Mouse (Mus musculus) neural tube, embryonic 12.5 days (tissue): ENCODE data around the gene 4930432M17Rik. TPM values are rescaled to one million over a fixed set of nuclear protein-coding genes. Genes with fewer than 3 reads are reported as not detected.
A peak's percentile ranks its signal among the peaks of the same experiment; 100 is the strongest.

Experiments
- ATAC-seq: fragments of 200-750 bp; cut with Nextera tagmentation; 2 replicates; pipeline ENCODE4 v1.8.0; 2017; ENCODE audit warnings: low read depth, mild to moderate bottlenecking, moderate TSS enrichment, moderate library complexity; ENCODE audit not compliant: low FRiP score
- H3K27ac ChIP-seq: fragments of 300-500 bp; sonication (generic); 2 replicates; pipeline ENCODE4 v1.5.1; 2016
- H3K27me3 ChIP-seq: fragments of 300-500 bp; sonication (generic); replicated peaks from 2 replicates; pipeline ENCODE4 v1.6.1; 2016; ENCODE audit warnings: mild to moderate bottlenecking
- H3K36me3 ChIP-seq: fragments of 300-500 bp; sonication (generic); 2 replicates; pipeline ENCODE4 v1.6.1; 2016; ENCODE audit warnings: mild to moderate bottlenecking
- H3K4me1 ChIP-seq: fragments of 300-500 bp; sonication (generic); 2 replicates; pipeline ENCODE4 v1.6.1; 2016
- H3K4me2 ChIP-seq: fragments of 300-500 bp; sonication (generic); replicated peaks from 2 replicates; pipeline ENCODE4 v1.6.1; 2016; ENCODE audit warnings: mild to moderate bottlenecking
- H3K4me3 ChIP-seq: fragments of 300-500 bp; sonication (generic); 2 replicates; pipeline ENCODE4 v1.5.1; 2016
- H3K9ac ChIP-seq: fragments of 300-500 bp; sonication (generic); 2 replicates; pipeline ENCODE4 v1.6.1; 2016; ENCODE audit warnings: mild to moderate bottlenecking
- H3K9me3 ChIP-seq: fragments of 300-500 bp; sonication (generic); 2 replicates; pipeline ENCODE4 v1.6.1; 2016; ENCODE audit warnings: mild to moderate bottlenecking
- WGBS: fragments of 180-500 bp; shearing (Covaris S2); methylation state at CpG from one replicate; pipeline ENCODE4 v1.1.7; 2016; 5-methylcytosine and 5-hydroxymethylcytosine counted together
- polyA plus RNA-seq: library from polyadenylated mRNA; unstranded; fragments of >200 nt; fragmentation: Nextera tagmentation; extraction: Ambion mirVana; gene quantifications from 2 replicates; pipeline ENCODE4 v1.2.1, GENCODE M21; 2016

Gene 4930432M17Rik
- polyA plus RNA-seq, 1 experiment from 2014 or later, result not detected

DNA sequence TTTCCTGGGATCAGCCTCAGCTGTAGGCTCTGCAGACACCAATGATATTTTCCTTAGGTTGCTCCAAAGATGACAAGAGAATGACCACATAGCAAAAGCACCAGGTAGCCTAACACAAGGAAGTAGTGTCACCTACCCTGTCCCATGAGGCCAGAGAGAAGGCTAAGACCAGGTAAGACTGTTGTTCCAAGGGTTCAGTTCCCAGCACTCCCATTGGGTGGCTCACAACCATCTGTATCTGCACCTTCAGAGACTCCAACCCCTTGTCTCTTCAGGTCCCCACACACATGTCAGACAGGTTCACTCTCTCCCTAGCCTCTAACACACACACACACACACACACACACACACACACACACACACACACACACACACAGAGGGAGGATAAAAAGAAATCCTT lies 44.8 kb downstream of the 4930432M17Rik start:
- Histone ChIP-seq H3K27ac (no peak overlapping the region), H3K36me3 (no peaks in the 10 kb centered on the region), H3K4me3 (no peak overlapping the region), H3K9ac (no peak overlapping the region), H3K27me3 (no peaks in the 10 kb centered on the region), H3K4me1 (no peaks in the 10 kb centered on the region), H3K9me3 (no peaks in the 10 kb centered on the region), H3K4me2 (no peak overlapping the region)
- no peak for ATAC-seq

DNA sequence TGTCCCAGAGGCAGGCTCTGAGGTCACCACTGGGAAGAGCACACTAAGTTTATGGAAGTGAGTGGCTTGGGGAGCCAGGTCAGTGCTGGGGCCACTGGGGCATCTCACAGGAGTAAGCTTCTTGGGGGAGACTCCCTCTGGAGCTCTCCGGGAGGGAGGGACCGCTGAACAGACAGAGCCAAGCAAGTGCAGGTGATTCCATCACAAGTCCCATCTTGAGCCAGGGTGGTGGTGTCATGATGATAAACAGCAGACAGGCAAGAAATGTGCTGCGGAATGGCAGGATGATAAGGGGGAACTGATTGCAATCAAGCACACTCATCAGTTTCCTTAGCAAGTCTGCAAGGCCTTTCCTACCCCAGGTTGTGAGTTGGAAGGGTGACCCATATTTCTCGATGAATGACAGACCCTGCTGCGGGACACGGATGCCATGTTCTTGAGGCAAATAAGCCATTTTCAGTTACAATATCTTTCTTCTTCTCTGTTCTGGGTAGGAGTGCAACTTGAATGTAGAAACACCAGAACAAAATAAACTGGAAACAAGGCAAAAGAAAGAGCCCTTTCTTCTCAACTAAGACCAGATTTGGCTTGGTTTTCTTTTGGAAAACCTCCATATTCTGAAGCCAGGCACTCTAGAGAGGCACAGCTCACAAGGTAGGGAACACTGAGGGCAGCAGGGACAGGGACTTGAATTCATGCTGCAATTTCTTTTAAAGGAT lies 45.3 kb downstream of the 4930432M17Rik start:
- ATAC-seq, result no peak
- Histone ChIP-seq H3K9ac (no peak overlapping the region), H3K27ac (no peak overlapping the region), H3K4me1 (no peaks in the 10 kb centered on the region), H3K4me2 (no peak overlapping the region), H3K36me3 (no peaks in the 10 kb centered on the region), H3K27me3 (no peaks in the 10 kb centered on the region), H3K4me3 (no peak overlapping the region), H3K9me3 (no peaks in the 10 kb centered on the region)
- WGBS, result 86% methylated on average over 6 of the region's 6 CpGs

DNA sequence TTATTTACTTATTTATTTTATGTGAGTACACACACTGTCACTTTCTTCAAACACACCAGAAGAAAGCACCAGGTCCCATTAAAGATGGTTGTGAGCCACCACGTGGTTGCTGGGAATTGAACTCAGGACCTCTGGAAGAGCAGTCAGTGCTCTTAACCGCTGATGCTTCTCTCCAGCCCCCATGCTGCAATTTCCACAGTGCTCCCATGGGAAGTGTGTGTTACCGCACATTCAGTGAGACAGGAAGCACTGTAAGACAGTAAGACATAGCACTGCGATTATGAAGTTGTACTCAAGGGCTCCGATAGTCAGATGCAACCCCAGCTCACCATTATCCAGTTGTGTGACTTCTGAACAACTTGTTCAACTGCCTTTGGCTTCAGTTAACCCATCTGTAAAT lies 45.9 kb downstream of the 4930432M17Rik start:
- Histone ChIP-seq H3K9ac (no peak overlapping the region), H3K36me3 (no peaks in the 10 kb centered on the region), H3K4me3 (no peak overlapping the region), H3K4me2 (no peak overlapping the region), H3K27ac (no peak overlapping the region), H3K4me1 (peaks cover 5% of the 10 kb centered on the region), H3K27me3 (no peaks in the 10 kb centered on the region), H3K9me3 (no peaks in the 10 kb centered on the region)
- 88% methylated on average over 5 of the region's 5 CpGs for WGBS
- no peak for ATAC-seq

DNA sequence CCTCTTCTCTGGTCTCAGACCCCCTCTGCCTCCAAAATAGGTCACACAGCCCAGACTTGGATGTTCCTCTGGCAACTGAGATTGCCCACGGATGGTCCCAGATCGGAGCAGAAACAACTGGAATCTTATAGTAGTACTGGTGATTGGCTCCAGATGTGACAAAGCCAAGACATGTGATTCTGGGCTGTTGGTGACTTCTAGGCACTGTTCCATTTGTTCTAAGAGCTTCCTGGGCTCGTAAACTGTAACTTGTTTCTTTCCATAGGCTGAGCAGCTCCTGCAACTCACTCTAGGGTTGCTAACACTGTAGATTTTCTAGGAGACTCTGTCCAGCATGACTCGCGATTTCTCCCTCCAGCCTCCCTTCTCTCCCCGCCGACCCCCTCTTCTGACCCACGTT lies 48.1 kb downstream of the 4930432M17Rik start:
- Histone ChIP-seq H3K9me3 (no peaks in the 10 kb centered on the region), H3K4me3 (no peak overlapping the region), H3K27ac (no peak overlapping the region), H3K4me2 (no peak overlapping the region), H3K9ac (no peak overlapping the region), H3K27me3 (no peaks in the 10 kb centered on the region; the same call in 1 of the 2 replicates), H3K36me3 (no peaks in the 10 kb centered on the region), H3K4me1 (peaks cover 11% of the 10 kb centered on the region)
- no peak for ATAC-seq
- 80% methylated on average over 8 of the region's 8 CpGs for WGBS

DNA sequence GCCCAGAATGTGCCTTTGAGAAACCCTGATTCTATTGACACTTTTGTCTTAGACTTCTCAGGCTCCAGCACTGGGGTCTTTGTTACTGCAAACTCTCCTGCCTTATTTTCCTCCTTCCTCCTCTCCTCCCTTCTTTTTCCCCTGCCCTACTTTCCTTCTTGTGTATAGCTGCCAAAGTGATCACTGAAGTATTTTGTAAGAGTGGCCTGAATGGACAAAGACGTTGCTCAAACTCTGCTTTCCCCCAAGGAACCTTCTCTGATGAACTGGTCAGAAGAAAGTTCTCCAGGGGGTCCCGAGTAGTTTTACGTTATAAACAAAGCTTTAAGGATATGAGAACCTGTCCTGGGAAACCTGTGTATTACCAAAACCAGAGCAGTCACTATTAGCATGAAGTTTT lies 49.1 kb downstream of the 4930432M17Rik start:
- Histone ChIP-seq H3K4me3 (no peak overlapping the region), H3K9me3 (no peaks in the 10 kb centered on the region), H3K36me3 (no peaks in the 10 kb centered on the region), H3K27ac (no peak overlapping the region), H3K9ac (no peak overlapping the region), H3K4me1 (peaks cover 21% of the 10 kb centered on the region), H3K27me3 (peaks cover 3% of the 10 kb centered on the region; the same call in 1 of the 2 replicates), H3K4me2 (no peak overlapping the region)
- 79% methylated on average over 3 of the region's 3 CpGs for WGBS
- ATAC-seq, result no peak

DNA sequence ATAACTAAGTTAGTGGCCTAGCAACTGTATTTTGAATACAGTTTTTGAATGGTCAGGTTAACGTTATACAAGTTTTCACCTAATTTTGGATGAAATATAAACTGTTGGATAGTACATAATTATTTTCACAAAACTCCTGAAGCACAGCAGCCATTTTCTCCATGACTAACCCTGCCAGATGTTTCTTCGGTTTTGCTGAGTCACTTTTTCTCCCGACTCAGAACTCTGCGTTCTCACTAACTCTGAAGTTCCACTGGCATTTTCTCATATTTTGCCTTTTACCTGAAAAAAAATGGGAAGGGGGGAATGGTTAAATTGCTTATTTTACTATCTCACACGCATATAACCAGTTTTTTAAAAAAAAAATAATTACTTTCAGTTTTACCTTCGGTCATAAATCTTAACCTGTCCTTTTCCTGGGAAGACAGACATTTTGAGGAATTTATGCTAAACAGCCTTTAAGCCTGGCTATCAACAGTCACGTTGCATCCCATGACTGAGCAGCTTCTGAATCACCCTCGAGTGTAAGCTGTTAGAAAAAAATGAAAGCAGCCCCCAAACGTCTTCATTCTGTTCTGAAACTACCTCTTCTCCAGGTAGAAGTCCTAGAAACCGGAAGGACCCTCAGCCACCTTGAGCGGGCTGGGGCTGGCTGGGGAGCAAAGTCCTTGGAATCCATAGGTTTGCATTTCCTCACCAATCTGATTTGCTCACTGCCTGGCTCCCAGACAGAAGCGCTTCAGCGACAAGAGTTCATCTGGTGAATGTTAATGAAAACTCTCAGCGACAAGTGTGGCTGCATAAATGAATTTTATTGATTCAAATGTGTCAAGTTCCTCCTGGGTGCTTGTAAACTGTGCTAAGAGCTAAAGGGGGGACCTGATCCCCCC lies 50.5 kb downstream of the 4930432M17Rik start:
- Histone ChIP-seq H3K4me1 (peaks cover 22% of the 10 kb centered on the region), H3K36me3 (no peaks in the 10 kb centered on the region), H3K4me3 (no peak overlapping the region), H3K4me2 (peak overlapping the region; percentile 30; the same call in 1 of the 2 replicates), H3K27me3 (peaks cover 3% of the 10 kb centered on the region; the same call in 1 of the 2 replicates), H3K27ac (no peak overlapping the region), H3K9me3 (no peaks in the 10 kb centered on the region), H3K9ac (no peak overlapping the region)
- no peak for ATAC-seq
- WGBS, result 44% methylated on average over 14 of the region's 14 CpGs

DNA sequence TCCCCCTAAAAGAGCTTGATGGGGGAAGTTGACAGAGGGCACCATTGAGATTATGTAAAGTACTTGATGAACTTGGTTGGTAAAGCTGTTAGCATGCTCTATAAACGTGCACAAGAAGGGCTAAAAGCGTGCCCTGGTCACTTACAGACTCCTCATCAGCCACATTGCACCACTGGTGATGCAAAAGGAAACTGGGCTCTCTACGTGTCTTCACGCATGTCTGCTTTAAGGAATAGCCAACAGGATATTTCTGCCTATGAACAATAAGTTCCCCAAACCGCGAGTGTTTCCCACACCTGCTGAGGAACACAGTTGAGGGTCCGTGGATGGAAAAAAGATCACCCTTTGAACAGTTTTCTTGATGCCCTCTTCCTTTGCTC lies 51.1 kb downstream of the 4930432M17Rik start:
- Histone ChIP-seq H3K27me3 (peaks cover 3% of the 10 kb centered on the region; the same call in 1 of the 2 replicates), H3K4me2 (0 out of 2 replicates have a peak overlapping the region, but pooled peaks have one; percentile 30), H3K36me3 (no peaks in the 10 kb centered on the region), H3K9me3 (no peaks in the 10 kb centered on the region), H3K27ac (no peak overlapping the region), H3K9ac (no peak overlapping the region), H3K4me3 (no peak overlapping the region), H3K4me1 (peaks cover 22% of the 10 kb centered on the region)
- 54% methylated on average over 7 of the region's 7 CpGs for WGBS
- no peak for ATAC-seq

DNA sequence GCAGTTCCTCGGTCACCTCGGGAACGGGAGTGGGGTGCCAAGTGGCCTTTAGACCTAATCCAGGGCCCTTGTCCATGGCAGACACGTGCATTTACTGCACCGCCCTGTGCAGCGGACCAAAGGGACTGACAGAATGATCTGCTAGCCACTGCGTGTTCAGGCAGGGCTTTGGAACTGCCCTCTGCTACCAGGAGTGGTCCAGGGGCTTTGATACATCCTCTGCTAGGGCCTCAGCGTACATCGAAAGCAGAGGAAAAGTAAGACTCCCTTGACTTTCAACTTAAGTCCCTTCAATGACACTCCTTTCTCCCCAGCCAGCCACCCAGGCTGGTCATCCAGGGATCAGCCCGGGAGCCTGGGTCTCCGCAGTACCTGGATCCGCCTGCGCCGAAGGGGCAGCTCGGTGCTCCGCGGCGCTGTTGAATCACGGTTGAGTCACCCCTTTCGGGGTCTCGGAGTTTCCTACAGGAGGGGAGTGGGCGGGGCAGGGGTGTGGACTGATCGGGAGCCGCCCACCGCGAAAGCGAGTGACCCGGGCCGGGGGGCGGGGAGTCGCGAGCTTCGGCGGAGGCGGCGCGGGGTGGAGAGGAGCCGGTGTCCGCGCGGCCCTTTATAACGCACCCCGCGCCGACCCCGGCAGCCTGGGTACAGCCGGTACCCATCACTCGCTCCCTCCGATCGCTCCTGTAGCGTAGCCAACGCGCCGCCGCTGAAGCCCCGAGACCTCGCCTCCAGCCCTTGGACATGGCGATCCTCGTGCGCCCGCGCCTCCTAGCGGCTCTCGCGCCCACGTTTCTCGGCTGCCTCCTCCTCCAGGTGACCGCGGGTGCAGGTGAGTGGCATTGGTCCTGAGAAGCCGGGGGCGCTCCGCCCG lies 52.6 kb downstream of the 4930432M17Rik start, which contains the start of gene F3:
Gene F3, plus strand, starts transcription at position 567 of the 874 bp plus-strand sequence.
- H3K4me1 ChIP-seq, result peaks cover 22% of the 10 kb centered on the region
- peak; percentile 92 for ATAC-seq
- no peaks in the 10 kb centered on the region for H3K9me3 ChIP-seq
- WGBS, result under 1% methylated on average over 73 of the region's 73 CpGs
- H3K36me3 ChIP-seq, result no peaks in the 10 kb centered on the region
- H3K27me3 ChIP-seq, result peaks cover 3% of the 10 kb centered on the region; the same call in 1 of the 2 replicates
- peak within 1 kb of the TSS; percentile 86 for H3K4me2 ChIP-seq
- H3K4me3 ChIP-seq, result peak within 1 kb of the TSS; percentile 56
- H3K27ac ChIP-seq, result no peak within 1 kb of the TSS
- peak within 1 kb of the TSS; percentile 67 for H3K9ac ChIP-seq

DNA sequence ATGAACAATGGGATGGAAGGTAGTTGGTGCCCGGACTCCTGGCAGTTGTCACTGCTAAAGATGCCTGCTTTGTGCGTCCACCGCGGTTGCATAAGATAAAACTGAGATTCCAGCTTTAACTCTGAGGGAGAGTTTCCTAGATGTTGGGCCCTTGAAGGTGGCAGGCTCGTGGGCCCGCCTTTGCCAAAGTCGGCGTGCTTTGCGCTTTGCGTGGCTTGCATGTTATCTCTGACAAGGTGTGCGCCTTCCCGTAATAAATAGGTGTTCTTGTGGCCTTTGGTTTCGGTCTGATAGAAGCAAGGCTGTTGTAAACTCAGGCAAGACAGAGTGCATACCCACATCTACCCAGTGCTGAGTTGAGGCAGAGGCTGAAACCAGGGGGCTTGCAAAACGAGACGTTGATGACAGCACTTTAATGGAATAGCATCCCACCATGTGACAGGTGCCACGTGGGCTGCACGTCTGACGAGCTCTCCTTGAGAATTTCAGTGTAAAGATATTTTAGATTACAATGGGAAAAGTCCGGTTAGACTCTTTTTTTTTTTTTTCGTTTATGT lies 53.5 kb downstream of the 4930432M17Rik start:
- no peaks in the 10 kb centered on the region for H3K9me3 ChIP-seq
- no peaks in the 10 kb centered on the region for H3K36me3 ChIP-seq
- H3K27me3 ChIP-seq, result peaks cover 3% of the 10 kb centered on the region; the same call in 1 of the 2 replicates
- H3K4me3 ChIP-seq, result peak overlapping the region; percentile 56
- no peak; the same call in 1 of the 2 replicates for ATAC-seq
- H3K4me1 ChIP-seq, result peaks cover 22% of the 10 kb centered on the region
- H3K9ac ChIP-seq, result peak overlapping the region; percentile 67
- 5% methylated on average over 20 of the region's 20 CpGs for WGBS
- no peak overlapping the region for H3K27ac ChIP-seq
- H3K4me2 ChIP-seq, result peak overlapping the region; percentile 86

DNA sequence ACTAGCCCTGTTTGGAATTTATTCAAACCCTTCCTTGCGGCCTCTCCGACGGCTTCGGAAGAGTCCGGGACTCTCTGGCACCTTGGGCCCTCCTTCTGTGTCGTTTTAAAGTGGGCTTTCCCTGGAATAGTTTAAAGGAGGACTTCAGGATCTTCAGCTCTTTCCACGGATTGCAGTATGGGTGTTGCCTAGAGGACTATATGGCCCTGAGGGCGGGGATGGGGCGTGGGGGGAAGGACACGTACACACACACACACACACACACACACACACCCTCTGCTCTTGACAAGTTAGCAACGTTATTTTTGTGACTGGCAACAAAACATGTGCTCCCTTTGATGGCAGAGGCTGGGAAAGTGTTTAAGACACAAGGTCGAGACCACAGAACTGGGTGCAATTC lies 54.0 kb downstream of the 4930432M17Rik start:
- ATAC-seq, result no peak
- Histone ChIP-seq H3K9ac (0 out of 2 replicates have a peak overlapping the region, but pooled peaks have one; percentile 26), H3K9me3 (no peaks in the 10 kb centered on the region), H3K4me3 (peak overlapping the region; percentile 56), H3K36me3 (peaks cover 2% of the 10 kb centered on the region; the same call in 1 of the 2 replicates), H3K4me1 (peaks cover 22% of the 10 kb centered on the region), H3K27ac (no peak overlapping the region), H3K27me3 (peaks cover 3% of the 10 kb centered on the region; the same call in 1 of the 2 replicates), H3K4me2 (peak overlapping the region; percentile 86)
- 30% methylated on average over 12 of the region's 12 CpGs for WGBS

DNA sequence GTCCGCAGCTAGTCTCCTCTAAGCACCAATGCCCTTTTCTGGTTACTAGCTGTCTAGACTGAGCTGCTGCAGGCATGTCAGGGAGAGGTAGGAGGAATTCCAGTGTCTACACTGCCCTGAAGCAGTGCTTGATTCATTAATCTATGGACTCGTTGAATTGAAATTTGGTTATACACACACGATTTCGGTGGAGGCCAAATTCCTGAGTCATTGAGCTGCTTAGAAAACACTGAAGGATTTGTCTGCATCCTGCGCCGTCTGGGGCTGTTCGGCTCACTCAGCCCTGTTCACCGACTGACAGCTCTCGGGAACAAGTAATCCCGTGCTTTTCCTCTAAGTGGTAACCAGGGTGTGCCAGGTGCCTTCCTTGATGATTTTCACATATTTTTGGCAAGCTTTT lies 55.1 kb downstream of the 4930432M17Rik start:
- no peak overlapping the region for H3K9ac ChIP-seq
- H3K27ac ChIP-seq, result no peak overlapping the region
- no peak for ATAC-seq
- H3K4me1 ChIP-seq, result peaks cover 22% of the 10 kb centered on the region
- H3K4me2 ChIP-seq, result no peak overlapping the region
- 85% methylated on average over 10 of the region's 10 CpGs for WGBS
- peaks cover 8% of the 10 kb centered on the region for H3K36me3 ChIP-seq
- H3K4me3 ChIP-seq, result no peak overlapping the region
- H3K9me3 ChIP-seq, result no peaks in the 10 kb centered on the region
- H3K27me3 ChIP-seq, result peaks cover 3% of the 10 kb centered on the region; the same call in 1 of the 2 replicates
